Mouse (Mus musculus): ENCODE results near the gene Olfr1020. TPM values are rescaled to one million over a fixed set of nuclear protein-coding genes. Genes with fewer than 3 reads are reported as not detected.

Olfr1020 gene
- not detected for total RNA-seq (2021)
- long read RNA-seq = 0 reads

- no peak for DNase-seq (ENCODE audit: low spot score in 2 of 2)
Measured at GRCm38 (mm10) chr2:85846730-85847129, at the start of gene Olfr1020. TSS of gene Olfr1020 (plus strand) at chr2:85847030.

GRCm38 (mm10) chr2:85802444-85802843 is 44.4 kb upstream of the Olfr1020 start, which contains the start of gene Olfr1016:
TSS of gene Olfr1016 (minus strand) at chr2:85802544.
- DNase-seq (ENCODE audit: low spot score in 2 of 2) = no peak

- no peak for DNase-seq (ENCODE audit: low spot score in 2 of 2)
Measured at GRCm38 (mm10) chr2:85804501-85804900, 42.3 kb upstream of the Olfr1020 start.

GRCm38 (mm10) chr2:85818179-85818578 is 28.7 kb upstream of the Olfr1020 start, which contains the start of gene Olfr1018:
TSS of gene Olfr1018 (plus strand) at chr2:85818479.
- DNase-seq (ENCODE audit: low spot score in 2 of 2) = no peak

GRCm38 (mm10) chr2:85845383-85845782 is 1.4 kb upstream of the Olfr1020 start, which contains the start of gene Olfr1019:
TSS of gene Olfr1019 (minus strand) at chr2:85845483.
- DNase-seq (ENCODE audit: low spot score in 2 of 2) = no peak

- DNase-seq (ENCODE audit: low spot score in 2 of 2) = no peak
Measured at GRCm38 (mm10) chr2:85868294-85868693, 21.5 kb downstream of the Olfr1020 start, which contains the start of gene Olfr1022. TSS of gene Olfr1022 (plus strand) at chr2:85868594.

- no peak for DNase-seq (ENCODE audit: low spot score in 2 of 2)
Measured at GRCm38 (mm10) chr2:85885340-85885739, 38.5 kb downstream of the Olfr1020 start, which contains the start of gene Olfr1023. TSS of gene Olfr1023 (plus strand) at chr2:85885640.

Other genes starting within 250 kb of the Olfr1020 start
- gene Olfr1000, start 235.1 kb upstream of the Olfr1020 start, total RNA-seq (2021) = not detected
- not detected for gene Olfr1002, start 196.3 kb upstream of the Olfr1020 start, total RNA-seq (2021)
- not detected for gene Olfr154, start 182.6 kb upstream of the Olfr1020 start, total RNA-seq (2021)
- not detected for gene Olfr1006, start 168.3 kb upstream of the Olfr1020 start, total RNA-seq (2021)
- not detected for gene Olfr1008, start 157.6 kb upstream of the Olfr1020 start, total RNA-seq (2021)
- gene Olfr1009, start 131.6 kb upstream of the Olfr1020 start, total RNA-seq (2021) = not detected
- not detected for gene Olfr1012, start 84.3 kb upstream of the Olfr1020 start, total RNA-seq (2021)
- not detected for gene Olfr1013, start 79.9 kb upstream of the Olfr1020 start, total RNA-seq (2021)
- gene Olfr1014, start 74.3 kb upstream of the Olfr1020 start, total RNA-seq (2021) = not detected
- not detected for gene Olfr1015, start 65.0 kb upstream of the Olfr1020 start, total RNA-seq (2021)
- gene Olfr1016, start 44.5 kb upstream of the Olfr1020 start, total RNA-seq (2021) = not detected
- not detected for gene Olfr1018, start 28.6 kb upstream of the Olfr1020 start, total RNA-seq (2021)
- not detected for gene Olfr1019, start 1.5 kb upstream of the Olfr1020 start, total RNA-seq (2021)
- gene Olfr1022, start 21.6 kb downstream of the Olfr1020 start, total RNA-seq (2021) = not detected
- not detected for gene Olfr1023, start 38.6 kb downstream of the Olfr1020 start, total RNA-seq (2021)
- gene Olfr1024, start 58.0 kb downstream of the Olfr1020 start, total RNA-seq (2021) = not detected
- not detected for gene Olfr1025-ps1, start 68.2 kb downstream of the Olfr1020 start, total RNA-seq (2021)
- gene Olfr1026, start 74.5 kb downstream of the Olfr1020 start, total RNA-seq (2021) = not detected
- gene Olfr1028, start 103.4 kb downstream of the Olfr1020 start, total RNA-seq (2021) = not detected
- not detected for gene Olfr1029, start 126.9 kb downstream of the Olfr1020 start, total RNA-seq (2021)
- gene Olfr1030, start 132.2 kb downstream of the Olfr1020 start, total RNA-seq (2021) = not detected
- gene Olfr1031, start 143.3 kb downstream of the Olfr1020 start, total RNA-seq (2021) = not detected
- gene Olfr1032, start 158.5 kb downstream of the Olfr1020 start, total RNA-seq (2021) = not detected
- not detected for gene Olfr1033, start 173.6 kb downstream of the Olfr1020 start, total RNA-seq (2021)
- not detected for gene Olfr1034, start 198.8 kb downstream of the Olfr1020 start, total RNA-seq (2021)
- not detected for gene Olfr1036, start 227.0 kb downstream of the Olfr1020 start, total RNA-seq (2021)
- gene Olfr1037, start 240.4 kb downstream of the Olfr1020 start, total RNA-seq (2021) = not detected